Mouse (Mus musculus) forebrain, embryonic 16.5 days (tissue): ENCODE measurements around the gene Kcnb1. TPM values are rescaled to one million over a fixed set of nuclear protein-coding genes. Genes with fewer than 3 reads are reported as not detected.

Source experiments
- ATAC-seq: fragments of 200-750 bp; cut with Nextera tagmentation; 2 replicates; pipeline ENCODE4 v1.8.0; 2017; ENCODE audit warnings: mild to moderate bottlenecking, moderate library complexity
- H3K27ac ChIP-seq: fragments of 300-500 bp; sonication (generic); 2 replicates; pipeline ENCODE4 v1.5.1; 2014; ENCODE audit warnings: low read length, control low read depth
- H3K27me3 ChIP-seq: fragments of 300-500 bp; sonication (generic); replicated peaks from 2 replicates; pipeline ENCODE4 v1.6.1; 2014; ENCODE audit warnings: low read length; ENCODE audit not compliant: control insufficient read depth, insufficient read depth
- H3K36me3 ChIP-seq: fragments of 300-500 bp; sonication (generic); 2 replicates; pipeline ENCODE4 v1.6.1; 2014; ENCODE audit not compliant: control insufficient read depth, insufficient read depth
- H3K4me1 ChIP-seq: fragments of 300-500 bp; sonication (generic); replicated peaks from 2 replicates; pipeline ENCODE4 v1.6.1; 2014; ENCODE audit warnings: low read length; ENCODE audit not compliant: control insufficient read depth, insufficient read depth
- H3K4me2 ChIP-seq: fragments of 300-500 bp; sonication (generic); 2 replicates; pipeline ENCODE4 v1.6.1; 2014; ENCODE audit warnings: mild to moderate bottlenecking, low read length, control low read depth
- H3K4me3 ChIP-seq: fragments of 300-500 bp; sonication (generic); replicated peaks from 2 replicates; pipeline ENCODE4 v1.5.1; 2014; ENCODE audit warnings: mild to moderate bottlenecking, low read length, control low read depth
- H3K9ac ChIP-seq: fragments of 300-500 bp; sonication (generic); replicated peaks from 2 replicates; pipeline ENCODE4 v1.6.1; 2014; ENCODE audit warnings: low read depth, low read length, control low read depth
- H3K9me3 ChIP-seq: fragments of 300-500 bp; sonication (generic); 2 replicates; pipeline ENCODE4 v1.6.1; 2016; ENCODE audit warnings: low read length; ENCODE audit not compliant: control insufficient read depth
- WGBS: fragments of 180-500 bp; shearing (Covaris S2); extraction: QIAGEN DNeasy Blood & Tissue Kit; methylation state at CpG from one replicate; pipeline ENCODE4 v1.1.7; 2014; 5-methylcytosine and 5-hydroxymethylcytosine counted together
- polyA plus RNA-seq: library from polyadenylated mRNA; unstranded; fragments of >200 nt; fragmentation: Nextera tagmentation; extraction: Ambion mirVana; gene quantifications from 2 replicates; pipeline ENCODE4 v1.2.1, GENCODE M21; 2015

Kcnb1 gene
- polyA plus RNA-seq: 2.3 and 3.2 TPM in 2 replicates

DNA sequence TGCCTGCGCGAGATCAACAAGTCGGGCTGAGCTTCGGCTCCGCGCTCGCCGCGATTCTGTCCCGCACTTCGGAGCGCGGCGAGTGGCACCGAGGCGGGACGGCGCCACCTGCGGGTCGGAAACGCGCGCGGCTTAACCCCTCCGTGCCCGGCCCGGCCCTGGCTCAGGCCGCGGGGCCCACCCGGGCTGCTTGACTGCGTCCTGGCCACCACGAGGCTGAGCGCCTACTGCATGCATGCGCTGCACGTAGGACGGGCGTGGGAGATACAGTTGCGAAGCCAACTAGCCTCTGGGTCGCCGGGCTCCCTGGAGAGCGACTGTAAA is at the start of gene Kcnb1:
TSS of gene Kcnb1 (minus strand) at position 80 of the 324 bp plus-strand sequence.
- ATAC-seq: peak; percentile 80
- H3K4me1 ChIP-seq: peaks cover 20% of the 10 kb centered on the region
- under 1% methylated on average over 38 of the region's 41 CpGs for WGBS
- H3K4me2 ChIP-seq: peak within 1 kb of the TSS; percentile 58
- peak within 1 kb of the TSS; percentile 67 for H3K9ac ChIP-seq
- no peak within 1 kb of the TSS for H3K27ac ChIP-seq
- H3K4me3 ChIP-seq: peak within 1 kb of the TSS; percentile 61
- H3K36me3 ChIP-seq: no peaks in the 10 kb centered on the region
- H3K9me3 ChIP-seq: no peaks in the 10 kb centered on the region
- peaks cover 15% of the 10 kb centered on the region for H3K27me3 ChIP-seq

DNA sequence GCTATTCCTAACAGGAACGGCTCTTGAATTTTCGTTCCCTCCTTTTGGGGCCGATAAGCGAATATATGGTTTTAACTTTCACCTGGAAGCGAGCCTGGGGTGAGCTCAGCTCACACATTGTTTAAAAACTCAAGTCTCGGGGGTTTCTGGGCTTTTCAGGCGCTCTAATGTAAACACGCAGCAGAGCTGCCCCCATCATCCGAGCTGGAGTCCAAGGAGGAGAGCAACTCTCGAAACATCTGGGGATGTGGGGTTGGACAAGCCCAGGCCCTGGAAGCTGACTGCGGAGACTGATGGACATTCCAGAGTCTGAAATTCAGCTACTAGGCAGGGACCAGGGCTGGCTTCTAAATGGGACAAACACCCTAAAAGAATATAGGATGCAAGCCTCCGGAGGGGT is 49.3 kb upstream of the Kcnb1 start:
- Histone ChIP-seq H3K9me3 (no peaks in the 10 kb centered on the region), H3K4me3 (no peak overlapping the region), H3K9ac (no peak overlapping the region), H3K27me3 (peaks cover 4% of the 10 kb centered on the region; the same call in 1 of the 2 replicates), H3K4me2 (no peak overlapping the region), H3K27ac (no peak overlapping the region), H3K4me1 (peaks cover 8% of the 10 kb centered on the region), H3K36me3 (no peaks in the 10 kb centered on the region)
- ATAC-seq: no peak
- WGBS: 33% methylated on average over 12 of the region's 12 CpGs

DNA sequence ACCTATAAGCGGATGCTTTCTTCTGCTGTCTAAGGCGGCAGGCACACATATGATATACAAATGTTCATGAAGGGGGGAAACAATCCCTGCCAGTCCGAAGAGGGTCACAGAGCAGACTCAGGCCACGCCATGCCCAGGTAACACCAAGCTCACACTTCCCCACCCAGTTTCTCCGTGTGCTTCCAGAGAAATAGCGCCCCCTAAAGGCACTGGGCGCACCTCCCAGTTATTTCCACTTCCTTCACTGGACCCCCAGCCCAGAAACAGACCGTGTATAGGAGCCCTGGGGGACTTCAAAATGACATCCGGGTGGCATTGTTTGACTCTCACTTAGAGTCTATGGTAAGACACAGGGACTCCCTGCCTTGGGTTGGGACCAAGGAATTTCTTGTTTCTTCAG is 47.3 kb upstream of the Kcnb1 start:
- Histone ChIP-seq H3K9me3 (no peaks in the 10 kb centered on the region), H3K9ac (no peak overlapping the region), H3K4me3 (no peak overlapping the region), H3K27me3 (peaks cover 4% of the 10 kb centered on the region; the same call in 1 of the 2 replicates), H3K27ac (no peak overlapping the region), H3K4me1 (peaks cover 8% of the 10 kb centered on the region), H3K36me3 (no peaks in the 10 kb centered on the region), H3K4me2 (no peak overlapping the region)
- no peak for ATAC-seq
- 83% methylated on average over 9 of the region's 9 CpGs for WGBS

DNA sequence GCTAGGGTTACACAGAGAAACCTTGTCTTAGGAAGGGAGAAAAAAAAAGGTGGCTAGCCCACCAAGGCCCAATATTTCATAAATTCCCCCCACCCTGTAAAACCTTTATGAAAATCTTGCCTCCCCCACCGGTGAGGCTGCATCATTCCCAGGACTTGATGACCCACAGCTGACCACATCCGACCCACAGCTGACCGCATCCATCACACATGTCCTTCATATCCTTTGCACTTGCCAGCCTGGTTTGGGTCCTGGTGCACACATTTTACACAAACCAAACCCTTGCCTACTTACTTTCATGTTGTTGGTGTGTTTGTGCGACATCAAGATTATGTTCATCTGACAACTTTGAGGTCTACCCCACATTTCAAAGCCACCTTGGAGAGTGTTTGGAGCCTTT is 46.2 kb upstream of the Kcnb1 start:
- Histone ChIP-seq H3K9ac (no peak overlapping the region), H3K4me2 (no peak overlapping the region), H3K4me3 (no peak overlapping the region), H3K4me1 (peaks cover 8% of the 10 kb centered on the region), H3K9me3 (no peaks in the 10 kb centered on the region), H3K27me3 (peaks cover 4% of the 10 kb centered on the region; the same call in 1 of the 2 replicates), H3K27ac (no peak overlapping the region), H3K36me3 (no peaks in the 10 kb centered on the region)
- ATAC-seq: no peak
- WGBS: 99% methylated on average over 4 of the region's 4 CpGs

DNA sequence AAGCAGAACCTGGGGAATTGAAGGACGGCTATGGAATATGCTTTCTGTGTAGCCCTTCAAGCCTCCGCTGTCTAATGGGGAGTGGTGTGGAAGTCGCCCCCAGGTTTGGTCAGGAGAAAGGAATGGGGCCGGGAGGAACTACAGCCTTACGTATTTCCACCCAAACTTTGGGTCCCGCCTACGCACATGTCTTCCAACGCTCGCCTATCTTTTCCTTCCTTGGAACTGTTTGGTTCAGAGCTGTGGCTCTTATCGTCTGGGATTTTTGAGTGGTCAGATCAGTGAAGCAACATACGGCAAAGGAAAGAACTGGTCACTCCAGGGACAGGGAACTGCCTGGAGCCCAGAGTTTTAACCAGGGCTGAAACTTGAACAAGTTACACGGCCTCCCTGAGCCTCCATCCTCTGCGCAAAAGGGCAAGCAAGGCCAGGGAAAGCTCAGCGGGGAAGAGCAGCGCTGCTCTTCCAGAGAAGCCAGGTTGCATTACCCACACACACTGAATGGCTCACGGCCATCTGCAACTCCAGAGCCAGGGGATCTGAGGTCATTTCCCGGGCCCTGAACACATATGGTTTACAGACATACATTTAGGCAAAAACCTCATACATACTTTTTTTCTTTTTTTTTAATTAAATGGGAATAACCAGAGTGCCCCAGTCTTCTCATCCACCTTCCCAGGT is 45.5 kb upstream of the Kcnb1 start:
- Histone ChIP-seq H3K9me3 (no peaks in the 10 kb centered on the region), H3K36me3 (no peaks in the 10 kb centered on the region), H3K4me2 (no peak overlapping the region), H3K27me3 (peaks cover 4% of the 10 kb centered on the region; the same call in 1 of the 2 replicates), H3K9ac (no peak overlapping the region), H3K4me1 (peaks cover 9% of the 10 kb centered on the region), H3K27ac (no peak overlapping the region), H3K4me3 (no peak overlapping the region)
- ATAC-seq: no peak
- WGBS: 78% methylated on average over 17 of the region's 17 CpGs

DNA sequence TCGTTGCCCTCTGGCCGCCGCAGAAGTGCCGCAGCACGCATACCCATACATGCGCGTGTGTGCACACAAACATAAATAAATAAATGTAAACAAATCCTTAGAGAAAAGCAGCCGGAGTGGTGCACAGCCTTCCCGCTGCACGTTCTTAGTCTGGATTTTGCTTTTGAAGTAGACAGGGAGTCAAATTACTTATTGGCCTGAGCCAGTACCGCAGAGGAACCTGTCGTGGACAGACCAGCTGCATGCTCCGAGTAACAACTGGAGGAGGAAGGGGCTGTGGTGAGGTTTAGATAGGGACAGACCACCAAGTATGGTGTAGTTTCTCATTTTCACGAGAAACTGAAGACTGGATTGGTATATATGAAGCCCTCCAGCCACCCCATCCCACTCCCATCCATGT is 43.8 kb upstream of the Kcnb1 start:
- H3K4me2 ChIP-seq: no peak overlapping the region
- H3K27me3 ChIP-seq: 0 out of 2 replicates have a peak, but pooled peaks cover 2% of the 10 kb centered on the region

DNA sequence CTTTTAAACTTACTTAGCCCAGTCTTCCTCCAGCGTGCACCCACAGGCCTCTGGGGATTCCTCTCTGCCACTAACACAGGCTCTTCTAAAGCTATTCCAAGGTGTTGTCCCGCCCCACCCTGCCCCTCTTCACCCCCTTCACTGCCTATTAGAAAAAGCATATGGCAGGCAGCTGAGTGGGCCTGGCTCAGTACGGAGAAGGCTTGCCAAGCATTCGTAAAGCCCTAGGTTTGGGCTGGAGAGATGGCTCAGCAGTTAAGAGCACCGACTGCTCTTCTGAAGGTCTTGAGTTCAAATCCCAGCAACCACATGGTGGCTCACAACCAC is 43.0 kb upstream of the Kcnb1 start:
- no peaks in the 10 kb centered on the region for H3K9me3 ChIP-seq
- no peak overlapping the region for H3K27ac ChIP-seq
- ATAC-seq: no peak
- no peak overlapping the region for H3K4me2 ChIP-seq
- peaks cover 4% of the 10 kb centered on the region; the same call in 1 of the 2 replicates for H3K4me1 ChIP-seq
- H3K36me3 ChIP-seq: no peaks in the 10 kb centered on the region
- H3K27me3 ChIP-seq: no peaks in the 10 kb centered on the region
- no peak overlapping the region for H3K9ac ChIP-seq
- H3K4me3 ChIP-seq: no peak overlapping the region
- 69% methylated on average over 5 of the region's 5 CpGs for WGBS

More for the DNA sequence above, 43.8 kb upstream of the Kcnb1 start:
- Histone ChIP-seq H3K4me1 (peaks cover 4% of the 10 kb centered on the region; the same call in 1 of the 2 replicates), H3K27ac (no peak overlapping the region), H3K9ac (no peak overlapping the region), H3K9me3 (no peaks in the 10 kb centered on the region), H3K4me3 (no peak overlapping the region), H3K36me3 (no peaks in the 10 kb centered on the region)
- WGBS: 51% methylated on average over 14 of the region's 14 CpGs
- ATAC-seq: no peak

DNA sequence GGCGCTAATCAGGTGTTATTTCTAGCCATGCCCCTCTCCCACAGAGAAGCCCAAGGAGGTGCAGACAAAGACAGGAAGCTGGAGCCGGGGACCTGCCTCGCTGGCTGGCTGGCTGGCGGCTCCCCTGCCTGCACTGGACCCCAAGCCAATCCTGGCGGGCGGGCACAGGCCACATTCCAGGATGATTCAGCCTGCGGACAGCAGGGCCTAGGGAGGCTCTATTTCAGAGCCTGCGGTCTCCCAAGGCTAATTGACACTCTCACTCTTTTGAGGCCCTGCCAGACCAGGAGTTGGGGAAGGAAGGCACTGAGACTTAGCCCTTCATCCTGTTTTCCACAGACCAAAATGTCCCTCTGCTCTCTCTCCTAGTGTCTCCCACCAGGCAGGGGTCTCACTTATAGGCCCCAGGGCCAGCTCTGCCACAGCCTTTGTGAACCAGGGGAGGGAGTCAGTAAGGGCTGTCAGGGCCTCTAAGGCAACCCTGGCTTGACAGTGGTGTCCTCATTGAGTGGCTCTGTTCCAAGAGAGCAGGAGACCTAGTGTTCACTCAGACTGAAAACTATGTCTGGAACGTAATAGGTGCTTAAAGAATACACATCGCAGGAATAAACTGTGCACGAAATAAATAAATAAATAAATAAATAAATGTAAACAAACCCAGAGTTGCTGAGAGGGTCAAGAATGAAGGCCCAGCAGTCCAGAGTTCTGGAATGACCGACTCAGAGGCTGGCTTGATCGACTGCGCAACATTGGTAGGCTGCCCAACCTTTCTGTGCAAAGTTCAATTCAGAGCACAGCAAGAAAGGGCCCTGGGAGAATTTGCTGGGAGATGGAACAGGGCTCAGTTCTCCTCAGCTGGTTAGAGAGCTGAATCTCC is 42.4 kb upstream of the Kcnb1 start:
- Histone ChIP-seq H3K36me3 (no peaks in the 10 kb centered on the region), H3K9me3 (no peaks in the 10 kb centered on the region), H3K27ac (no peak overlapping the region), H3K4me1 (peaks cover 4% of the 10 kb centered on the region; the same call in 1 of the 2 replicates), H3K4me2 (no peak overlapping the region), H3K4me3 (no peak overlapping the region), H3K9ac (no peak overlapping the region), H3K27me3 (no peaks in the 10 kb centered on the region)
- ATAC-seq: no peak
- WGBS: 53% methylated on average over 14 of the region's 14 CpGs

DNA sequence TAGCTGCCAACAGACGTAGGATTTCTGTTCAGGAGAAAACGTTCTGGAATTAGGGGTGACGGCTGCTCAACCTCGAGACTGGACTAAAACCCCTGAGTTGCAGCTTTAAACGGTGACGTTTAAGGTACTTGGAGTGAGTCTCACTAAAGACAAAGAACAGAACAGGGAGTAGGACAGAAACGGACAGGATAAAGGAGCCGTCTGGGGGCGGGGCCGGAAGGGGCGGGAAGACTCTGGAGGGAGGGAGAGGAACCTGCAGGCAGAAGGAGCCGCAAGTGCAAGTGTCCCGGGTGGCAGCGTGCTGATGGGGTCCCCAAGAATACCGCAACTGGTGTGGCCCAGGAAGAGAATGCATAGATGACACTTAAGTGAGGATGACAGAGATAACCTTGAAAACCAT is 40.6 kb upstream of the Kcnb1 start:
- ATAC-seq: no peak
- H3K36me3 ChIP-seq: no peaks in the 10 kb centered on the region
- H3K27ac ChIP-seq: no peak overlapping the region
- H3K9me3 ChIP-seq: no peaks in the 10 kb centered on the region
- H3K27me3 ChIP-seq: no peaks in the 10 kb centered on the region
- peak overlapping the region; percentile 16; the same call in 1 of the 2 replicates for H3K4me2 ChIP-seq
- peaks cover 4% of the 10 kb centered on the region; the same call in 1 of the 2 replicates for H3K4me1 ChIP-seq
- H3K4me3 ChIP-seq: 0 out of 2 replicates have a peak overlapping the region, but pooled peaks have one; percentile 15
- WGBS: 6% methylated on average over 15 of the region's 15 CpGs
- H3K9ac ChIP-seq: no peak overlapping the region
